Mouse (Mus musculus) liver, embryonic 16.5 days (tissue): ENCODE data around the gene Gstp1. TPM values are rescaled to one million over a fixed set of nuclear protein-coding genes. Genes with fewer than 3 reads are reported as not detected.

Source experiments
- ATAC-seq: fragments of 200-750 bp; cut with Nextera tagmentation; 2 replicates; pipeline ENCODE4 v1.8.0; 2017; ENCODE audit warnings: low read depth, mild to moderate bottlenecking, moderate number of reproducible peaks, moderate library complexity
- H3K27ac ChIP-seq: fragments of 300-500 bp; sonication (generic); 2 replicates; pipeline ENCODE4 v1.5.1; 2014; ENCODE audit warnings: mild to moderate bottlenecking, low read length
- H3K27me3 ChIP-seq: fragments of 300-500 bp; sonication (generic); 2 replicates; pipeline ENCODE4 v1.6.1; 2014; ENCODE audit warnings: low read depth, low read length, mixed read lengths; ENCODE audit not compliant: control insufficient read depth, insufficient read depth
- H3K36me3 ChIP-seq: fragments of 300-500 bp; sonication (generic); 2 replicates; pipeline ENCODE4 v1.6.1; 2014; ENCODE audit warnings: mild to moderate bottlenecking; ENCODE audit not compliant: control insufficient read depth, insufficient read depth
- H3K4me1 ChIP-seq: fragments of 300-500 bp; sonication (generic); 2 replicates; pipeline ENCODE4 v1.6.1; 2014; ENCODE audit warnings: low read depth, low read length, mixed read lengths; ENCODE audit not compliant: control insufficient read depth
- H3K4me2 ChIP-seq: fragments of 300-500 bp; sonication (generic); 2 replicates; pipeline ENCODE4 v1.6.1; 2014; ENCODE audit warnings: low read depth, low read length, mixed read lengths
- H3K4me3 ChIP-seq: fragments of 300-500 bp; sonication (generic); 2 replicates; pipeline ENCODE4 v1.5.1; 2014; ENCODE audit warnings: low read depth, mild to moderate bottlenecking, low read length
- H3K9ac ChIP-seq: fragments of 300-500 bp; sonication (generic); 2 replicates; pipeline ENCODE4 v1.6.1; 2014; ENCODE audit warnings: low read depth, low read length
- H3K9me3 ChIP-seq: fragments of 300-500 bp; sonication (generic); replicated peaks from 2 replicates; pipeline ENCODE4 v1.6.1; 2016; ENCODE audit warnings: low read length; ENCODE audit not compliant: control insufficient read depth
- WGBS: fragments of 180-500 bp; shearing (Covaris S2); extraction: QIAGEN DNeasy Blood & Tissue Kit; methylation state at CpG from one replicate; pipeline ENCODE4 v1.1.7; 2014; ENCODE audit not compliant: insufficient replicate concordance; 5-methylcytosine and 5-hydroxymethylcytosine counted together
- polyA plus RNA-seq: library from polyadenylated mRNA; unstranded; fragments of >200 nt; fragmentation: Nextera tagmentation; extraction: Ambion mirVana; gene quantifications from 2 replicates; pipeline ENCODE4 v1.2.1, GENCODE M21; 2015

Gstp1 gene
- polyA plus RNA-seq, 1 experiment from 2014 or later: 823 TPM

- no peaks in the 10 kb centered on the region for H3K9me3 ChIP-seq
- H3K36me3 ChIP-seq: no peaks in the 10 kb centered on the region; the same call in 1 of the 2 replicates
- H3K4me1 ChIP-seq: peaks cover 19% of the 10 kb centered on the region
- H3K4me2 ChIP-seq: peak overlapping the region; percentile 53
- peak overlapping the region; percentile 15; the same call in 1 of the 2 replicates for H3K9ac ChIP-seq
- no peaks in the 10 kb centered on the region for H3K27me3 ChIP-seq
- peak overlapping the region; percentile 39 for H3K4me3 ChIP-seq
- WGBS: 48% methylated on average over 12 of the region's 12 CpGs
- peak; percentile 35 for ATAC-seq
- peak overlapping the region; percentile 52 for H3K27ac ChIP-seq
These were observed 1.3 kb downstream of the Gstp1 start for GRCm38 (mm10) chr19:4036327-4037045.

- no peak for ATAC-seq
- no peaks in the 10 kb centered on the region for H3K27me3 ChIP-seq
- H3K4me2 ChIP-seq: no peak overlapping the region
- peaks cover 19% of the 10 kb centered on the region for H3K4me1 ChIP-seq
- no peaks in the 10 kb centered on the region; the same call in 1 of the 2 replicates for H3K36me3 ChIP-seq
- H3K9ac ChIP-seq: no peak overlapping the region
- 60% methylated on average over 5 of the region's 5 CpGs for WGBS
- no peaks in the 10 kb centered on the region for H3K9me3 ChIP-seq
- H3K27ac ChIP-seq: peak overlapping the region; percentile 8; the same call in 1 of the 2 replicates
- no peak overlapping the region for H3K4me3 ChIP-seq
These were observed 4.0 kb downstream of the Gstp1 start for GRCm38 (mm10) chr19:4033742-4034141.

- peak overlapping the region; percentile 60 for H3K27ac ChIP-seq
- peaks cover 17% of the 10 kb centered on the region for H3K4me1 ChIP-seq
- H3K27me3 ChIP-seq: no peaks in the 10 kb centered on the region
- peak; percentile 57 for ATAC-seq
- no peak overlapping the region for H3K9ac ChIP-seq
- WGBS: 57% methylated on average over 3 of the region's 3 CpGs
- no peak overlapping the region for H3K4me2 ChIP-seq
- no peaks in the 10 kb centered on the region; the same call in 1 of the 2 replicates for H3K36me3 ChIP-seq
- H3K9me3 ChIP-seq: no peaks in the 10 kb centered on the region
- H3K4me3 ChIP-seq: no peak overlapping the region
These were observed 4.5 kb downstream of the Gstp1 start for GRCm38 (mm10) chr19:4033298-4033697.

- peak overlapping the region; percentile 60 for H3K27ac ChIP-seq
- H3K9ac ChIP-seq: no peak overlapping the region
- peaks cover 12% of the 10 kb centered on the region for H3K4me1 ChIP-seq
- WGBS: 45% methylated on average over 7 of the region's 7 CpGs
- H3K9me3 ChIP-seq: no peaks in the 10 kb centered on the region
- no peaks in the 10 kb centered on the region for H3K27me3 ChIP-seq
- H3K36me3 ChIP-seq: no peaks in the 10 kb centered on the region; the same call in 1 of the 2 replicates
- H3K4me2 ChIP-seq: no peak overlapping the region
- no peak for ATAC-seq
- H3K4me3 ChIP-seq: no peak overlapping the region
These were observed 5.1 kb downstream of the Gstp1 start for GRCm38 (mm10) chr19:4032668-4033067.

- Histone ChIP-seq H3K4me3 (no peak overlapping the region), H3K4me1 (no peaks in the 10 kb centered on the region), H3K27me3 (no peaks in the 10 kb centered on the region), H3K36me3 (no peaks in the 10 kb centered on the region), H3K9me3 (no peaks in the 10 kb centered on the region; the same call in 1 of the 2 replicates), H3K9ac (no peak overlapping the region), H3K4me2 (no peak overlapping the region), H3K27ac (no peak overlapping the region)
- no peak for ATAC-seq
These were observed 10.2 kb downstream of the Gstp1 start for GRCm38 (mm10) chr19:4027576-4027975.

GRCm38 (mm10) chr19:4023185-4023584 is 14.6 kb downstream of the Gstp1 start:
- Histone ChIP-seq H3K36me3 (no peaks in the 10 kb centered on the region), H3K9ac (no peak overlapping the region), H3K9me3 (no peaks in the 10 kb centered on the region; the same call in 1 of the 2 replicates), H3K27ac (no peak overlapping the region), H3K4me3 (no peak overlapping the region), H3K4me1 (peaks cover 12% of the 10 kb centered on the region), H3K27me3 (no peaks in the 10 kb centered on the region), H3K4me2 (no peak overlapping the region)
- ATAC-seq: no peak
- WGBS: 54% methylated on average over 7 of the region's 7 CpGs

- peak; percentile 78 for ATAC-seq
- peak overlapping the region; percentile 21; the same call in 1 of the 2 replicates for H3K4me2 ChIP-seq
- H3K27ac ChIP-seq: 0 out of 2 replicates have a peak overlapping the region, but pooled peaks have one; percentile 14
- no peaks in the 10 kb centered on the region for H3K27me3 ChIP-seq
- peak overlapping the region; percentile 22; the same call in 1 of the 2 replicates for H3K9ac ChIP-seq
- peaks cover 25% of the 10 kb centered on the region for H3K4me1 ChIP-seq
- H3K9me3 ChIP-seq: no peaks in the 10 kb centered on the region
- WGBS: 29% methylated on average over 18 of the region's 18 CpGs
- H3K36me3 ChIP-seq: no peaks in the 10 kb centered on the region
- H3K4me3 ChIP-seq: no peak overlapping the region
These were observed 18.8 kb downstream of the Gstp1 start for GRCm38 (mm10) chr19:4018743-4019583.

- no peaks in the 10 kb centered on the region for H3K27me3 ChIP-seq
- no peaks in the 10 kb centered on the region for H3K9me3 ChIP-seq
- H3K27ac ChIP-seq: no peak overlapping the region
- ATAC-seq: no peak
- H3K4me2 ChIP-seq: no peak overlapping the region
- H3K4me1 ChIP-seq: peaks cover 31% of the 10 kb centered on the region
- 68% methylated on average over 10 of the region's 10 CpGs for WGBS
- H3K9ac ChIP-seq: no peak overlapping the region
- no peaks in the 10 kb centered on the region for H3K36me3 ChIP-seq
- H3K4me3 ChIP-seq: no peak overlapping the region
These were observed 19.7 kb downstream of the Gstp1 start for GRCm38 (mm10) chr19:4017921-4018587.
